In the genomic region with DNA sequence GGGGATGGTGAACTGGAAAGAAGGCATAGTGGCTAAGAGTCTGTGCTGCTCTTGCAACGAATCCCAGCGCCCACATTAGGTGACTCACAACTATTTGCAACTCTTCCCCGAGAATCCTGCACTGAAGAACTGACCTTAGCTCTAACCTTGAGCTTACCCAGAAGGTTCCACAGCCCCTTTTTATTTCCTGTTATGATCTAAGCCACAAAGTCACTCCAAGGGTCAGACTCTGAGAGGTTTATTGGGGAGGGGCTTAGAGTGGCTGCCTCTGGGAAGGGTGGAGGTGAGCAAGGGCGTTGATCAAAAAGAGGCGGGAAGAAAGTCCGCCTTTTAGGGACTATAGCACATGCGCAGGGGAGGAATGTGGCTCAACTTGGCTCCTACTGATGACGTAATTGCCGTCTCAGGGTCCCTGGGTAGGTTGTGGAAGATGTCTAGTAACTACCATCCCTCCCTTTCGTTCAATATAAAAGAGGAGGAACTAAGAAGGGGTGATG, we compare ENCODE assay signal across 8 mouse cellular contexts. TPM values are rescaled to one million over a fixed set of nuclear protein-coding genes. Genes with fewer than 3 reads are reported as not detected.
A peak's percentile ranks its signal among the peaks of the same experiment; 100 is the strongest.
DNase-seq lines count a peak whose midpoint lies in the region; ATAC-seq and TF ChIP-seq lines count a peak whose summit lies in the region.

No protein-coding gene starts in this region.

- peak; percentile 23 for DNase-seq in adrenal gland, postnatal 10 days
- no peak for DNase-seq in adrenal gland, adult 2 months
- no peak for DNase-seq in spleen, adult 2 months (ENCODE audit: low read depth in 1 of 2, low spot score in 2 of 2)
- no peak for DNase-seq in spleen, postnatal 4 days (ENCODE audit: low spot score in 2 of 2)
- no peak for DNase-seq in hindbrain, embryonic 11.5 days (ENCODE audit: low spot score)
- no peak for DNase-seq in lung, postnatal 0 days (ENCODE audit: low spot score)
- no peak for DNase-seq in MN1 (ENCODE audit: low spot score)
- DNase-seq in frontal cortex, postnatal 10 days (ENCODE audit: low spot score in 2 of 2): no peak

- peaks cover 7% of the 10 kb centered on the region; the same call in 1 of the 2 replicates for H3K4me1 ChIP-seq in spleen, adult 2 months (ENCODE audit: control insufficient read depth, insufficient read depth, insufficient read length)
- no peaks in the 10 kb centered on the region; the same call in 1 of the 2 replicates for H3K4me1 ChIP-seq in hindbrain, embryonic 11.5 days (replicated peaks; ENCODE audit: control insufficient read depth, insufficient read depth, low read length)
- peaks cover 11% of the 10 kb centered on the region; the same call in 1 of the 2 replicates for H3K4me1 ChIP-seq in lung, postnatal 0 days (ENCODE audit: insufficient read depth, low read depth, low read length)

- TF ChIP-seq EP300 in lung, postnatal 0 days (IDR thresholded peaks at IDR 0.05): no peak

- H3K4me3 ChIP-seq in spleen, adult 2 months (ENCODE audit: extremely low read depth, insufficient read depth, insufficient read length): peak overlapping the region; percentile 77
- peak overlapping the region; percentile 73; the same call in 1 of the 2 replicates for H3K4me3 ChIP-seq in hindbrain, embryonic 11.5 days (ENCODE audit: low read depth, low read length)
- H3K4me3 ChIP-seq in lung, postnatal 0 days (ENCODE audit: low read depth, low read length): peak overlapping the region; percentile 78

- H3K4me2 ChIP-seq in hindbrain, embryonic 11.5 days (replicated peaks; ENCODE audit: low read depth, low read length): peak overlapping the region; percentile 76
- peak overlapping the region; percentile 91 for H3K4me2 ChIP-seq in lung, postnatal 0 days (replicated peaks; ENCODE audit: low read depth, low read length)

- no peaks in the 10 kb centered on the region for H3K27me3 ChIP-seq in spleen, adult 2 months (ENCODE audit: control insufficient read depth, insufficient read depth, low read length)
- no peaks in the 10 kb centered on the region for H3K27me3 ChIP-seq in hindbrain, embryonic 11.5 days (ENCODE audit: control insufficient read depth, insufficient read depth, low read length)
- H3K27me3 ChIP-seq in lung, postnatal 0 days (replicated peaks; ENCODE audit: insufficient read depth, low read length): no peaks in the 10 kb centered on the region

- ATAC-seq in hindbrain, embryonic 11.5 days (ENCODE audit: low FRiP score): peak; percentile 33; the same call in 1 of the 2 replicates
- ATAC-seq in lung, postnatal 0 days: peak; percentile 1; the same call in 1 of the 2 replicates

- TF ChIP-seq CTCF in spleen, adult 2 months (IDR thresholded peaks at IDR 0.05; ENCODE audit: extremely low read depth, insufficient read depth, insufficient read length, insufficient replicate concordance): no peak
- TF ChIP-seq CTCF in lung, postnatal 0 days (IDR thresholded peaks at IDR 0.05): no peak

- H3K9me3 ChIP-seq in hindbrain, embryonic 11.5 days (ENCODE audit: control insufficient read depth, low read length): no peaks in the 10 kb centered on the region
- H3K9me3 ChIP-seq in lung, postnatal 0 days (ENCODE audit: low read length): no peaks in the 10 kb centered on the region

- H3K9ac ChIP-seq in hindbrain, embryonic 11.5 days (ENCODE audit: low read depth, low read length): peak overlapping the region; percentile 94; the same call in 1 of the 2 replicates
- H3K9ac ChIP-seq in lung, postnatal 0 days (replicated peaks; ENCODE audit: low read depth): 0 out of 2 replicates have a peak overlapping the region, but pooled peaks have one; percentile 87

- TF ChIP-seq POLR2A in spleen, adult 2 months (IDR thresholded peaks at IDR 0.05; ENCODE audit: low read depth, low read length): no peak

- 56% methylated on average over 10 of the region's 10 CpGs for WGBS in spleen, adult 2 months
- WGBS in hindbrain, embryonic 11.5 days: 49% methylated on average over 10 of the region's 10 CpGs
- 56% methylated on average over 10 of the region's 10 CpGs for WGBS in lung, postnatal 0 days

- no peak overlapping the region; the same call in 1 of the 2 replicates for H3K27ac ChIP-seq in spleen, adult 2 months (ENCODE audit: insufficient read depth, low read length)
- no peak overlapping the region; the same call in 1 of the 2 replicates for H3K27ac ChIP-seq in hindbrain, embryonic 11.5 days (ENCODE audit: low read depth, low read length)
- peak overlapping the region; percentile 78; the same call in 1 of the 2 replicates for H3K27ac ChIP-seq in lung, postnatal 0 days (ENCODE audit: low read length)

- H3K36me3 ChIP-seq in spleen, adult 2 months (ENCODE audit: control insufficient read depth, insufficient read depth, low read length): peaks cover 5% of the 10 kb centered on the region; the same call in 1 of the 2 replicates
- H3K36me3 ChIP-seq in hindbrain, embryonic 11.5 days (ENCODE audit: control insufficient read depth, insufficient read depth, low read length): no peaks in the 10 kb centered on the region
- peaks cover 7% of the 10 kb centered on the region; the same call in 1 of the 2 replicates for H3K36me3 ChIP-seq in lung, postnatal 0 days (ENCODE audit: insufficient read depth, low read length)

RNA-seq across cellular contexts. Expression of gene Zfp64, which starts 0.5 kb away (rescaled TPM):
- total RNA-seq in adrenal gland, postnatal 10 days (2021): 10 to 100 TPM; 15.7 to 19.7 TPM
- 10 to 100 TPM; 17.5 TPM for total RNA-seq in adrenal gland, adult 2 months (2021)
- 31.6 and 37.4 TPM in 2 replicates for polyA plus RNA-seq in adrenal gland, adult 2 months (2012; rRNA removed)
- polyA plus RNA-seq in spleen, adult 2 months (2012; rRNA removed): 21.3 and 25.3 TPM in 2 replicates
- 34.7 and 37.4 TPM in 2 replicates for polyA plus RNA-seq in hindbrain, embryonic 11.5 days (2014; fragmentation: Nextera tagmentation; extraction: Ambion mirVana)
- 14.0 and 15.8 TPM in 2 replicates for polyA plus RNA-seq in lung, postnatal 0 days (2015; fragmentation: Nextera tagmentation; extraction: Ambion mirVana)
